Comparison of ENCODE assay signal across 19 mouse cellular contexts in genomic region chr12:99536426-99536825, GRCm38 (mm10).
"Had no signal": no experiment of that assay in that cellular context is flagged by ENCODE, and none has a peak within 500 bp of the region (broad histone marks: within the 10 kb centered on the region; RNA-seq: fewer than 3 reads in every experiment).

No protein-coding gene starts in this region.

- H3K4me1 ChIP-seq: lung, embryonic 15.5 days; midbrain, embryonic 13.5 days; midbrain, embryonic 15.5 days; neural tube, embryonic 12.5 days had no signal

- H3K27ac ChIP-seq: lung, embryonic 15.5 days; macrophage; midbrain, embryonic 13.5 days; midbrain, embryonic 15.5 days; neural tube, embryonic 12.5 days had no signal

- H3K36me3 ChIP-seq: midbrain, embryonic 15.5 days; neural tube, embryonic 12.5 days had no signal

- H3K4me2 ChIP-seq: lung, embryonic 15.5 days; midbrain, embryonic 11.5 days; midbrain, embryonic 13.5 days; midbrain, embryonic 15.5 days; neural tube, embryonic 12.5 days had no signal

- ATAC-seq: lung, postnatal 0 days; midbrain, embryonic 13.5 days; midbrain, embryonic 15.5 days had no signal

- H3K4me3 ChIP-seq: lung, embryonic 15.5 days; megakaryocyte, embryonic 14.5 days; midbrain, embryonic 13.5 days; midbrain, embryonic 15.5 days; neural tube, embryonic 12.5 days had no signal

- H3K9ac ChIP-seq: lung, embryonic 15.5 days; midbrain, embryonic 13.5 days; midbrain, embryonic 15.5 days; neural tube, embryonic 12.5 days had no signal

- DNase-seq: lung, adult 2 months; lung, postnatal 14 days; lung, postnatal 36 days; retina, postnatal 1 day; right cerebral cortex, adult 18-20 months; right cerebral cortex, postnatal 25 days; right cerebral cortex, postnatal 4 days; spleen, adult 18-20 months; thymus, adult 18-20 months; thymus, postnatal 14 days; thymus, postnatal 36 days had no signal

- H3K27me3 ChIP-seq: lung, embryonic 15.5 days; megakaryocyte, embryonic 14.5 days; midbrain, embryonic 13.5 days; midbrain, embryonic 15.5 days; neural tube, embryonic 12.5 days had no signal

- H3K9me3 ChIP-seq: lung, embryonic 15.5 days; midbrain, embryonic 15.5 days had no signal
